Mouse (Mus musculus) olfactory bulb, adult 2 months (tissue): Measurements from ENCODE around the gene Bdnf.

Source experiments
- CTCF ChIP-seq: fragments of 200-500 bp; IDR thresholded peaks from 2 replicates; pipeline ENCODE4 v1.5.1; 2012; ENCODE audit warnings: low read depth, mild to moderate bottlenecking, low read length, moderate library complexity; ENCODE audit not compliant: insufficient read depth
- POLR2A ChIP-seq: fragments of 200-500 bp; IDR thresholded peaks from 2 replicates; pipeline ENCODE4 v1.6.1; 2012; ENCODE audit warnings: mild to moderate bottlenecking, low read depth, low read length, moderate library complexity; ENCODE audit not compliant: insufficient read depth

DNA sequence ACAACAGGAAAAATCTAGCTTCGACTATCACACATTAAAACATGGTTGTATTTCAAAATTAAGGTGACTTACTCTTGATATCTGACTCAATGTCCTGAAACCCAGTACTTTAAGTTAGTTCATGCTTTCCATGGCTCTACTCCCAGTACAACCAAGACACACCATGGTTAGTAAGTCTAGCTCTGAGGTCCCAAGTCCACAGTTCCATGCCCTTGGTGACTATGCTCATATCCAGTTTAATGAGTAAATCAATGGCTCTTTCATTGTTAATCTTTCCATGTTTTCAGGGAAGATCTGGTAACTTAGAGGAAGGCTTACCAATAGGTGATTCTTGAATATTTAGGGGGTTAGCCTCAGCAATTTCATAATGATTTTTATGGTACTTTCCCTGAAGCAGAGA, 14.2 kb downstream of the Bdnf start:
- TF ChIP-seq CTCF (no peak), POLR2A (no peak)
